Mouse (Mus musculus) embryonic facial prominence, embryonic 12.5 days (tissue): ENCODE data around the gene Selenon. TPM values are rescaled to one million over a fixed set of nuclear protein-coding genes. Genes with fewer than 3 reads are reported as not detected.

Experiments
- ATAC-seq: fragments of 200-750 bp; cut with Nextera tagmentation; 2 replicates; pipeline ENCODE4 v1.8.0; 2017; ENCODE audit not compliant: insufficient number of reproducible peaks, insufficient read depth, low FRiP score, low TSS enrichment
- H3K27ac ChIP-seq: fragments of 300-500 bp; sonication (generic); 2 replicates; pipeline ENCODE4 v1.5.1; 2016; ENCODE audit warnings: mild to moderate bottlenecking
- H3K27me3 ChIP-seq: fragments of 300-500 bp; sonication (generic); 2 replicates; pipeline ENCODE4 v1.6.1; 2016; ENCODE audit warnings: mild to moderate bottlenecking, moderate library complexity
- H3K36me3 ChIP-seq: fragments of 300-500 bp; sonication (generic); 2 replicates; pipeline ENCODE4 v1.6.1; 2016; ENCODE audit warnings: mild to moderate bottlenecking
- H3K4me1 ChIP-seq: fragments of 300-500 bp; sonication (generic); 2 replicates; pipeline ENCODE4 v1.6.1; 2016
- H3K4me2 ChIP-seq: fragments of 300-500 bp; sonication (generic); replicated peaks from 2 replicates; pipeline ENCODE4 v1.6.1; 2016; ENCODE audit warnings: mild to moderate bottlenecking, moderate library complexity
- H3K4me3 ChIP-seq: fragments of 300-500 bp; sonication (generic); 2 replicates; pipeline ENCODE4 v1.5.1; 2016; ENCODE audit warnings: mild to moderate bottlenecking
- H3K9ac ChIP-seq: fragments of 300-500 bp; sonication (generic); 2 replicates; pipeline ENCODE4 v1.6.1; 2016; ENCODE audit warnings: mild to moderate bottlenecking, moderate library complexity
- H3K9me3 ChIP-seq: fragments of 300-500 bp; sonication (generic); 2 replicates; pipeline ENCODE4 v1.6.1; 2016; ENCODE audit warnings: mild to moderate bottlenecking, moderate library complexity
- WGBS: fragments of 180-500 bp; shearing (Covaris S2); methylation state at CpG from one replicate; pipeline ENCODE4 v1.1.7; 2016; 5-methylcytosine and 5-hydroxymethylcytosine counted together
- polyA plus RNA-seq: library from polyadenylated mRNA; unstranded; fragments of >200 nt; fragmentation: Nextera tagmentation; extraction: Ambion mirVana; gene quantifications from 2 replicates; pipeline ENCODE4 v1.2.1, GENCODE M21; 2016

The Selenon gene
- polyA plus RNA-seq, 1 experiment from 2014 or later: 27.3 TPM

GRCm38 (mm10) chr4:134535787-134536151, 16.2 kb downstream of the Selenon start:
- Histone ChIP-seq H3K27me3 (no peaks in the 10 kb centered on the region), H3K4me1 (peaks cover 16% of the 10 kb centered on the region), H3K9ac (peak overlapping the region; percentile 41), H3K36me3 (peaks cover 35% of the 10 kb centered on the region), H3K4me3 (peak overlapping the region; percentile 95), H3K4me2 (peak overlapping the region; percentile 94), H3K27ac (peak overlapping the region; percentile 36; the same call in 1 of the 2 replicates), H3K9me3 (no peaks in the 10 kb centered on the region)
- 17% methylated on average over 8 of the region's 8 CpGs for WGBS
- 0 out of 2 replicates have a peak, but pooled peaks have one; percentile 10 for ATAC-seq

DNA sequence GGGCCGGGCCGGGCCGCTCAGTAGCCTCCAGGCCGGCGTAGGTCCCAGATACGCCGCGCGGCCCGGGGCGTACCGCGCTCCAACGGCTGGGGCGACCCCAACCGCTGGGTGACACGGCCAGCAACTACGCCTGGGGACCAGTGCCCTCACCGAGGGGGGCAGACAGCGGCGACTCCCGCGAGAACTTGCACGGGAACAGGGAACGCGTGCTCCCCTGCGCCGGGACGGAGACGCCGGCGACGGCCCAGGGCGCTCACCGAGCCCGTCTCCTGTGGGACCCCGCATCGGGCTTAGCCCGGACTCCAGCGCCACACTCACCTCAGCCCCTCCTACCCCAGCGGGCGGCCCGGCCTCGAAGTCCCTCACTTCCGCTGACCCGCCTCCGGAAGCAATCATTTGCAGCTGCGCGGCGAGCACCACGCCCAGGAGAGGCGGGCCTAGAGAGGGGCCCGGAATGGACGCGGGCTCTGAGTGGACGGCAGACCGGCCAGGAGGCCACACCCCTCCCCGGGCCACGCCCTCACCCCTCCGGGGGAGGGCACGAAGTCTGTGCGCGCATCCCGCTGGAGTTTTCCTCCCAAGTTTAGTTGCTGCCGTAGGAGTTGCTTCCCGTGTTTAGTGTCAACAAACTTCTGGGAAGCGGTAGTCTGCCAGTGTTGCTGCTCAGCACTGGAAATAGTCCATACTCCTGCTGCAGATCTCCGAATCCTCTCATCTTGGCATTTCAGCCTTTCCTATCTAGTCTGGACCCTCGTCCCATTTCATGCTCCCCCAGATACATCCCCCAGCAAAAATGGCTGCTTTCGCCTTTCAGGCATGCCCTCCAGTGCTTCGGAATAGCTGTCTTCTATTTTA, 16.8 kb downstream of the Selenon start, which contains the start of gene Mtfr1l:
Mtfr1l (minus strand) TSS at position 456 of the 855 bp plus-strand sequence.
- peak; percentile 97 for ATAC-seq
- peak within 1 kb of the TSS; percentile 91 for H3K9ac ChIP-seq
- no peaks in the 10 kb centered on the region for H3K27me3 ChIP-seq
- peak within 1 kb of the TSS; percentile 88 for H3K27ac ChIP-seq
- H3K4me3 ChIP-seq: peak within 1 kb of the TSS; percentile 95
- H3K36me3 ChIP-seq: peaks cover 34% of the 10 kb centered on the region
- H3K4me1 ChIP-seq: peaks cover 16% of the 10 kb centered on the region
- under 1% methylated on average over 71 of the region's 71 CpGs for WGBS
- H3K9me3 ChIP-seq: no peaks in the 10 kb centered on the region
- peak within 1 kb of the TSS; percentile 94 for H3K4me2 ChIP-seq

DNA sequence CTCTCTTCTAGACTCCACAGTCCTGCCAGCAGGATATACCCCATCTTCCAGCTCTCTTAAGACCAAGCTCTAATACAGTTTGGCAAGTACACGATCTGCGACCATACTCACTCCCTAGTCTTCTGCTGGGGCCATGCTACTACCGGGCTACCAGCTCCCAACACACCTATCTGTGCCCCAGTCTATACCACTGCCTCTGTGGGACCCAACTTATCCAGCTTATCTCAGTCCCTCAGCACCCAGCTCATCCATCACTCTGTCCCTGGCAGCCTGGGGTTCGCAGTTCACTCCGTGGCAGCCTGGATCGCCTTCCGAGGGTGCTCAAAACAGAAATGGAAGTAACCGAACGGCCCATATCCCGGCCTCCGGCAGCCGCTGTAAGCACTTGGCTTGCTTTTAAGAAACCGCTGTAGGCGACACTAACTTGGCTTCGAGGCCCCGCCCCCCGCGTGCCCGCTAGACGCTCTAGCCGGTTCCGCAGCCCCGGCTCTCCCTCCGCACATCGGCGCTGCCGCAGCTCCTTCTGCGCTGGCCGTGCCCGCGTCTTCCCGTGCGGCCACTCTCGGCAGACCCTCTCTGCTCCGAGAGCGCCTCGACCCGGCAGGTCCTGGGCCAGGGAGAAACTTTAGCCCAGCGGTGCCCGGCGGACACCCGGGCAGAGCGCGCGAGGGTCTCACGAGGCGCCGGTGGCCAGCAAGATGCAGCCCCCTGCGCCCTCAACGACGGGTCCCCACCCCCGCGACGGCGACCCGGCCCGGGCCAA, 17.7 kb downstream of the Selenon start:
- ATAC-seq: peak; percentile 18; the same call in 1 of the 2 replicates
- 2% methylated on average over 56 of the region's 57 CpGs for WGBS

GRCm38 (mm10) chr4:134533421-134533820, 18.5 kb downstream of the Selenon start:
- no peak overlapping the region for H3K9ac ChIP-seq
- no peak overlapping the region for H3K4me3 ChIP-seq

More for the DNA sequence above, 17.7 kb downstream of the Selenon start:
- Histone ChIP-seq H3K36me3 (peaks cover 35% of the 10 kb centered on the region), H3K4me3 (peak overlapping the region; percentile 95), H3K4me1 (peaks cover 16% of the 10 kb centered on the region), H3K4me2 (peak overlapping the region; percentile 94), H3K27me3 (no peaks in the 10 kb centered on the region), H3K27ac (peak overlapping the region; percentile 88), H3K9ac (peak overlapping the region; percentile 91), H3K9me3 (no peaks in the 10 kb centered on the region)

GRCm38 (mm10) chr4:134532928-134533327, 19.0 kb downstream of the Selenon start:
- Histone ChIP-seq H3K9me3 (no peaks in the 10 kb centered on the region), H3K27me3 (no peaks in the 10 kb centered on the region), H3K36me3 (peaks cover 36% of the 10 kb centered on the region), H3K9ac (no peak overlapping the region), H3K4me3 (no peak overlapping the region), H3K4me1 (peaks cover 16% of the 10 kb centered on the region), H3K27ac (no peak overlapping the region), H3K4me2 (no peak overlapping the region)
- no peak for ATAC-seq
- WGBS: 81% methylated on average over 4 of the region's 4 CpGs

More at GRCm38 (mm10) chr4:134533421-134533820, 18.5 kb downstream of the Selenon start:
- Histone ChIP-seq H3K4me1 (peaks cover 16% of the 10 kb centered on the region), H3K9me3 (no peaks in the 10 kb centered on the region), H3K36me3 (peaks cover 35% of the 10 kb centered on the region), H3K4me2 (peak overlapping the region; percentile 94), H3K27me3 (no peaks in the 10 kb centered on the region), H3K27ac (no peak overlapping the region)
- ATAC-seq: no peak
- WGBS: 80% methylated on average over 4 of the region's 4 CpGs

DNA sequence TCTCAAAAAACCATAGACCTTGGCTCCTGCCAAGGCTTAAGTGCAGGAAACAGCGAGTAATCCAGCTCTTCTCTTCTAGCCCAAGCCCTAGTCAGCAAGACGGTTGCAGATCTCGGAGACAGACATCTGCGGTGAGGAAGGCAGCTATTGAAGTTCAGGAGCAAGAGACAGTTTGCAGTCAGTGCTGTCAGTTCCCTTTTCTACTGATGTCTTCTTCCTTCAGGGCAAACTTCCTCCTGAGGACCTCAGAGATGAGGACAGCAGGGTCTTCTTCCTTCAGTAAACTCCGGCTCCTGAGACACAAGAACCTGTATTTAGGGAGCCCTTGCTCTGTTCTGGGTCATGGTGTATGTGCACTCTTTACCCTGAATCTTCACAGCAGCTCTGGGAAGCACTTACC, 25.7 kb downstream of the Selenon start:
- Histone ChIP-seq H3K4me2 (no peak overlapping the region), H3K27ac (no peak overlapping the region), H3K4me1 (no peaks in the 10 kb centered on the region), H3K36me3 (peaks cover 80% of the 10 kb centered on the region), H3K27me3 (no peaks in the 10 kb centered on the region), H3K9ac (no peak overlapping the region), H3K4me3 (no peak overlapping the region), H3K9me3 (no peaks in the 10 kb centered on the region)
- whole genome bisulfite sequencing: 78% methylated on average over 5 of the region's 5 CpGs
- no peak for ATAC-seq

GRCm38 (mm10) chr4:134525806-134526205, 26.2 kb downstream of the Selenon start:
- no peaks in the 10 kb centered on the region for H3K4me1 ChIP-seq
- no peak overlapping the region for H3K27ac ChIP-seq
- H3K4me3 ChIP-seq: no peak overlapping the region
- no peak overlapping the region for H3K9ac ChIP-seq
- WGBS: 68% methylated on average over 5 of the region's 5 CpGs
- ATAC-seq: no peak
- H3K36me3 ChIP-seq: peaks cover 79% of the 10 kb centered on the region
- H3K9me3 ChIP-seq: no peaks in the 10 kb centered on the region
- no peak overlapping the region for H3K4me2 ChIP-seq
- H3K27me3 ChIP-seq: no peaks in the 10 kb centered on the region

GRCm38 (mm10) chr4:134523447-134523846, 28.5 kb downstream of the Selenon start:
- no peak for ATAC-seq
- Histone ChIP-seq H3K4me1 (no peaks in the 10 kb centered on the region), H3K27ac (no peak overlapping the region), H3K36me3 (peaks cover 56% of the 10 kb centered on the region), H3K4me2 (no peak overlapping the region), H3K27me3 (no peaks in the 10 kb centered on the region), H3K9me3 (no peaks in the 10 kb centered on the region), H3K4me3 (no peak overlapping the region), H3K9ac (no peak overlapping the region)
- 91% methylated on average over 4 of the region's 4 CpGs for WGBS

- H3K9me3 ChIP-seq: no peaks in the 10 kb centered on the region
- H3K9ac ChIP-seq: no peak overlapping the region
- ATAC-seq: no peak
These were observed 32.7 kb downstream of the Selenon start for GRCm38 (mm10) chr4:134519281-134519680.

DNA sequence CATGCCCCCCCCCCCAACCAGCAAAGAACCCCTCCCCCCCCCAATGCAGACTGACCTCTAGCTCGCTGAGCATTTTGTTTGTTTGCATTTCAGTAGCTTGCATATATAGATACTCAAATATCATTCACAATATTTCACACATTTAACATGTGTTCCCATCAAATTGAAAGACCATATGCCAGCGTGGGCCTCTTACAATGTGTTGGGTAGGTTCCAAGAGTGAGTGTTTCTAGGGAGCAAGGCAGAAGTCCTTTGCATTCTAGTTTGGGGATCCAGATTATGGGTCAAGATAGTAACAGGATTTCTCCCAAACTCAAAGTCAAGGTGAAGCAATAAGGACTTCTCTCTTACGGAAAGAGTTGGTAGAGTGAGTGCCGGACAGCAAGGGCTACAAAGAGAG, 33.4 kb downstream of the Selenon start:
- ATAC-seq: no peak
- H3K9ac ChIP-seq: no peak overlapping the region
- H3K27ac ChIP-seq: no peak overlapping the region
- 89% methylated on average over 4 of the region's 4 CpGs for WGBS
- no peaks in the 10 kb centered on the region for H3K27me3 ChIP-seq
- H3K4me1 ChIP-seq: no peaks in the 10 kb centered on the region
- no peak overlapping the region for H3K4me3 ChIP-seq
- no peaks in the 10 kb centered on the region for H3K9me3 ChIP-seq
- no peak overlapping the region for H3K4me2 ChIP-seq
- peaks cover 15% of the 10 kb centered on the region; the same call in 1 of the 2 replicates for H3K36me3 ChIP-seq

More at GRCm38 (mm10) chr4:134519281-134519680, 32.7 kb downstream of the Selenon start:
- Histone ChIP-seq H3K27me3 (no peaks in the 10 kb centered on the region), H3K4me1 (no peaks in the 10 kb centered on the region), H3K4me2 (no peak overlapping the region), H3K36me3 (peaks cover 20% of the 10 kb centered on the region; the same call in 1 of the 2 replicates), H3K4me3 (no peak overlapping the region), H3K27ac (no peak overlapping the region)

DNA sequence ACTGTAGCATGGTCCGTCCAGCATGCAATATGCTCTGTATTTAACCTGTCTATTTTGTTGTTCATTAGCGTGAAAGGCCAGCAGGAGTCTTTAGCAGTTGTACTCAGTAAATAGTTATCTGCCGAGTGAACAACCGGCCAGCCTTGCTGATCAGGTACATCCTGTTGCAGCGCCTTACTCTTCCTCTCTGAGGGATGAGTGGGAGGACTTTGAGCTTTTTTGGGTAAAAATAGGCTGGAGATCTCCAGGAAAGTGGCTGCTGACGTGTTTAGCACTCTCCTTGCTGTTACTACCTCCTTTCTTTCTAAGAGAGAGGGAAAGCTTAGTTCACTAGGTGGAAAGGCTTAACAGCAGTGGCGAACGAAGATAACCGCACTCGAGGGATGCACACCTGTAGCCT, 34.2 kb downstream of the Selenon start:
- H3K4me2 ChIP-seq: no peak overlapping the region
- ATAC-seq: no peak
- no peaks in the 10 kb centered on the region for H3K27me3 ChIP-seq
- H3K36me3 ChIP-seq: peaks cover 11% of the 10 kb centered on the region; the same call in 1 of the 2 replicates
- no peaks in the 10 kb centered on the region for H3K9me3 ChIP-seq
- no peak overlapping the region for H3K4me3 ChIP-seq
- peaks cover 2% of the 10 kb centered on the region; the same call in 1 of the 2 replicates for H3K4me1 ChIP-seq
- 89% methylated on average over 10 of the region's 10 CpGs for WGBS
- no peak overlapping the region for H3K9ac ChIP-seq
- H3K27ac ChIP-seq: no peak overlapping the region
